Mouse (Mus musculus): ENCODE data around the gene Mxi1. TPM values are rescaled to one million over a fixed set of nuclear protein-coding genes. Genes with fewer than 3 reads are reported as not detected.

Mxi1 gene
- total and polyA plus RNA-seq, 2 experiments from 2014 or later, result 48.4 to 48.9 TPM

- WGBS, result 21% methylated on average over 10 of the region's 10 CpGs
- Histone ChIP-seq H3K4me2 (ENCODE audit: low read depth) (0 out of 2 replicates have a peak overlapping the region, but pooled peaks have one; percentile 14), H3K36me3 (ENCODE audit: insufficient read depth) (no peaks in the 10 kb centered on the region), H3K27me3 (ENCODE audit: insufficient read depth, low read length) (no peaks in the 10 kb centered on the region), H3K4me1 (ENCODE audit: insufficient read depth) (0 out of 2 replicates have a peak, but pooled peaks cover 12% of the 10 kb centered on the region), H3K4me3 (ENCODE audit: low read depth, low read length) (no peak overlapping the region), H3K9ac (no peak overlapping the region), H3K9me3 (ENCODE audit: low read length) (no peaks in the 10 kb centered on the region), H3K27ac (ENCODE audit: low read depth, low read length) (no peak overlapping the region)
- DNase-seq (peak; percentile 16), ATAC-seq (no peak)
- no peak for TF ChIP-seq CTCF (IDR thresholded peaks at IDR 0.05; ENCODE audit: low read depth)
These were observed 27.7 kb upstream of the Mxi1 start for GRCm38 (mm10) chr19:53282571-53282970.

DNA sequence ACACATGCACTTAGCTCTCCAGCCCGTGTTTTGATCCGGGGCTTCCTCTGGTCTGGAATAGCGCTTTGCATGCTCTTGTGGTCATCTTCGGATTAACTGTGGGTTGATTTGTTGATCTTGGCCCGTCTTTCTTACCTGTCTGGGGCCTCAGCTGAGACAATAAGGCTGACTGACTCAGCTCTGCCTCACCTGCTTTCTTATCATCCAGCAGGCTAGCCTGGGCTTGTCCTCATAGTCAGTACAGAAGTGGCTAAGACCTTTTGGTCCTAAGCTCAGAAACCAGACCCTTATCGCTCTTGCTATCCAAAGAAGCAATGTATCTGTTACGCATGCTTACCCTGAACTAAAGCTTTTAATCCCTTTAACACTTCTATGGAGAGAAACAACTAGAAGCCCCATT, 26.6 kb upstream of the Mxi1 start:
- 0 out of 2 replicates have a peak, but pooled peaks cover 12% of the 10 kb centered on the region for H3K4me1 ChIP-seq (ENCODE audit: insufficient read depth)
- 87% methylated on average over 7 of the region's 7 CpGs for WGBS
- no peak for ATAC-seq

DNA sequence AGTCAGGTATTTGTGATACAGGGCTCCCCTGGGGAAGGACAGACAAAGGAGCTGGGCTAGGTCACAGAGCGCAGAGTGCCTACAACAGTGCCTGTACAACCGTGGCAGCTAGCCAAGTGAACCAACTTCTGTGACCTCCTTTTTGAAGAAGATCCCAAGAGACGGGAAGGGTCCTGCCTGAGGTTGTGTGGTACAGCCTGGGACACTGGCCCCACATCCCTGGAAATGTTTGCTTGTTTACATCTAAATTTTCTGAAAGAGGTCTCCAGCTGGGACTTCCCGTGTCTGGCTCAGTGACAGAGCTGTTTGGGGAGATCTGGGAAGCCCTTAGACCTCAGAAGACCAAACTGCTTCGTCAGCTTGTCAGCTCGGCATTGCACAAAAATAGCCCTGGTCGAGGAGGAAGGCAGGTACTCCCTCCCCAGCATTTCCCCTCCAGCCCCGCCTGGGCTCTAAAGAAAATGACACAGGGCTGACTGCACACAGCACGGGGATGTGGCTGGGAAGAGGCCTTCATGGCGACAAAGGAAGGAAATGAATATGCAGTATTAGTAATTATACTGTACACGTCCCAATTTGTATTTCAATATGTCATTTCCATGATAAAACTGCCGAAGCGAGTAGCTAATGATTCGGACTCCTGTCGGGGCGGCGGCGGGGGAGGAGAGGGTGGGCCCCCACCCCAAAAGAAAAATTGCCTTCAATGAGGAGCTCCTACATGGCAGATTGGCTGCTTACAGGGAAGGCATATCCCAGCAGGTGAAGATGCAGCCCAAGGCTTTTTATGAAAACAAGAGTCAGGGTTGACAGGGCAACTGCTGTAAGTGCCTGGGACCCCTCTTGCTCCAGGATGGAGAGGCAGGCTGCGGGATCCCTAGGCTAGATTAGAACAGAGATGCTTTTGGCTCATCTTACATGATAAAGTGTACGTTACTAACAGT, 25.8 kb upstream of the Mxi1 start:
- no peaks in the 10 kb centered on the region for H3K27me3 ChIP-seq (ENCODE audit: insufficient read depth, low read length)
- H3K36me3 ChIP-seq (ENCODE audit: insufficient read depth), result no peaks in the 10 kb centered on the region
- H3K4me3 ChIP-seq (ENCODE audit: low read depth, low read length), result no peak overlapping the region
- DNase-seq (peak; percentile 39), ATAC-seq (peak; percentile 85)
- peak overlapping the region; percentile 34; the same call in 1 of the 2 replicates for H3K4me2 ChIP-seq (ENCODE audit: low read depth)
- H3K4me1 ChIP-seq (ENCODE audit: insufficient read depth), result 0 out of 2 replicates have a peak, but pooled peaks cover 12% of the 10 kb centered on the region
- no peaks in the 10 kb centered on the region for H3K9me3 ChIP-seq (ENCODE audit: low read length)
- WGBS, result 12% methylated on average over 20 of the region's 20 CpGs
- no peak for TF ChIP-seq CTCF (IDR thresholded peaks at IDR 0.05; ENCODE audit: low read depth)
- peak overlapping the region; percentile 14; the same call in 1 of the 2 replicates for H3K9ac ChIP-seq
- H3K27ac ChIP-seq (ENCODE audit: low read depth, low read length), result peak overlapping the region; percentile 45

More for the DNA sequence above, 26.6 kb upstream of the Mxi1 start:
- Histone ChIP-seq H3K27ac (ENCODE audit: low read depth, low read length) (0 out of 2 replicates have a peak overlapping the region, but pooled peaks have one; percentile 45), H3K9me3 (ENCODE audit: low read length) (no peaks in the 10 kb centered on the region), H3K4me2 (ENCODE audit: low read depth) (no peak overlapping the region), H3K9ac (no peak overlapping the region), H3K4me3 (ENCODE audit: low read depth, low read length) (no peak overlapping the region), H3K27me3 (ENCODE audit: insufficient read depth, low read length) (no peaks in the 10 kb centered on the region), H3K36me3 (ENCODE audit: insufficient read depth) (no peaks in the 10 kb centered on the region)
- TF ChIP-seq CTCF (IDR thresholded peaks at IDR 0.05; ENCODE audit: low read depth), result no peak
- no peak for DNase-seq

DNA sequence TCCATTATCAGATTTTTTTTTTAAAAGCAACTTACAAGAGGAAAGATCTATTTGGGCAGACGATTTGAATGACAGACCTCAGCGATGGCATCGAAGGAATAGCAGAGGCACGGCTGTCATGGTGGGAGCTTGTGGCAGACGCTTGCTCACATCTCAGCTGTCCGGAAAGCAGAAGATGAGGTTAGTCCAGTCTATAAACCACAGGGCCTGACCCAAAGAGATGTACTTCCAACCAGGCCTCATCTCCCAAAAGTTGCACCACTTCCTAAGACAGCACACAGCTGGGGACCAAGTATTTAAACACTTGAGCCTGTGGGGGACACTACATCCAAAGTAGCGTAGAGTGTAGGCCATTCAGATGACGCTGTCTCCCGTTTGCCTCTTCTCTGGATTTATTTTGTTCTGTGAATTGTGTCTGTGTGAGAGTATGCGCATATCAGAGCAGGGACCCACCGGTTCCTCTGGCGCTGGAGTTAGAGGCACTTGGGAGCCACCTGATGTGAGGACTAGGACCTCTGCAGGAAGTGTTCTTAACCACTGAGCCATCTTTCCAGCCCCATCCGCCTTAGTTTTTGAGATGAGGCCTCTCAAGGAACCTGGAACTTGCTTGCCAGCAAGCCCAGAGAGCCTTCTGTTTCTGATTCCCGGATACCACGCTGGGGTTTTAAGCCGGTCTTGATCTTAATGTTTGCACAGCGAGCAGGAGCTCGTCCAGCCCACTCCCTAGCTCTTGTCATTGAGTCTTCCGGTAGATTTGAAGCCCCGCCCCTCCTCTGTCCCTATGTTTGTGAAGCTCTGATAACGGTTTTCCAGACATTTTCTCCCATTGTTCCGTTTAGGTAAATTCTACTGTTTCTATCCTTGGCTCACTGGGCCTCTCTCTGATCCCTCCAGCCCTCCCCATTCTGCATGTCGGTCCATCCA, 13.7 kb upstream of the Mxi1 start:
- Histone ChIP-seq H3K27me3 (ENCODE audit: insufficient read depth, low read length) (no peaks in the 10 kb centered on the region), H3K27ac (ENCODE audit: low read depth, low read length) (no peak overlapping the region), H3K36me3 (ENCODE audit: insufficient read depth) (no peaks in the 10 kb centered on the region), H3K9ac (no peak overlapping the region), H3K9me3 (ENCODE audit: low read length) (no peaks in the 10 kb centered on the region), H3K4me2 (ENCODE audit: low read depth) (no peak overlapping the region), H3K4me3 (ENCODE audit: low read depth, low read length) (no peak overlapping the region), H3K4me1 (ENCODE audit: insufficient read depth) (no peaks in the 10 kb centered on the region)
- DNase-seq (no peak), ATAC-seq (no peak)
- TF ChIP-seq CTCF (IDR thresholded peaks at IDR 0.05; ENCODE audit: low read depth), result no peak
- 75% methylated on average over 23 of the region's 23 CpGs for WGBS

GRCm38 (mm10) chr19:53299156-53299828, 11.0 kb upstream of the Mxi1 start:
- H3K27me3 ChIP-seq (ENCODE audit: insufficient read depth, low read length), result no peaks in the 10 kb centered on the region
- TF ChIP-seq CTCF (IDR thresholded peaks at IDR 0.05; ENCODE audit: low read depth), result no peak
- no peaks in the 10 kb centered on the region for H3K4me1 ChIP-seq (ENCODE audit: insufficient read depth)
- H3K9ac ChIP-seq, result no peak overlapping the region
- no peak for ATAC-seq
- no peaks in the 10 kb centered on the region for H3K36me3 ChIP-seq (ENCODE audit: insufficient read depth)
- H3K27ac ChIP-seq (ENCODE audit: low read depth, low read length), result no peak overlapping the region
- H3K4me3 ChIP-seq (ENCODE audit: low read depth, low read length), result no peak overlapping the region
- no peak for DNase-seq
- H3K9me3 ChIP-seq (ENCODE audit: low read length), result no peaks in the 10 kb centered on the region
- WGBS, result 56% methylated on average over 17 of the region's 17 CpGs
- H3K4me2 ChIP-seq (ENCODE audit: low read depth), result no peak overlapping the region

DNA sequence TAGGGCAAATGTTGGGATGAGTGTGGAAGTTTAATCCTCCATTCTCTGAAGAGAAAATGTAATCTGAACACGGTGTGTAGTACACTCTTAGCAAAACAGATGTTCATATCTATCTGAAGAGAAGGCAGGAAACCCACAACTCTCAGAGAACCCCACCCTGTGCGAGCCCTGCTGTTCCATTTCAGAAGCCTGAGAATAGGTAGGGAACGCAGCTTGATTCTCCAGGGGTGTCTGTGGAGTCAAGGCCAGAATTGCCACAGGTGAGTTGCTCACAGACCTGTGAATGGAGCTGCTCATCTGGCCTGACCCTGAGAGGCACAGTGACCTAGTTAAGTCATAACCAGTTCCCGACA, 10.5 kb upstream of the Mxi1 start:
- Histone ChIP-seq H3K36me3 (ENCODE audit: insufficient read depth) (no peaks in the 10 kb centered on the region), H3K9ac (no peak overlapping the region), H3K27ac (ENCODE audit: low read depth, low read length) (no peak overlapping the region), H3K4me2 (ENCODE audit: low read depth) (no peak overlapping the region), H3K4me1 (ENCODE audit: insufficient read depth) (no peaks in the 10 kb centered on the region), H3K27me3 (ENCODE audit: insufficient read depth, low read length) (no peaks in the 10 kb centered on the region), H3K4me3 (ENCODE audit: low read depth, low read length) (no peak overlapping the region), H3K9me3 (ENCODE audit: low read length) (no peaks in the 10 kb centered on the region)
- no peak for DNase-seq
- TF ChIP-seq CTCF (IDR thresholded peaks at IDR 0.05; ENCODE audit: low read depth), result no peak
- ATAC-seq, result no peak
- WGBS, result 87% methylated on average over 4 of the region's 4 CpGs

All from forebrain, postnatal 0 days (tissue).